Mouse (Mus musculus) stomach, postnatal 0 days (tissue): ENCODE measurements around the gene Cisd1.

Experiments used
- CTCF ChIP-seq: IDR thresholded peaks from 2 replicates; pipeline ENCODE4 v1.5.1; 2016; ENCODE audit warnings: antibody characterized with exemption, low read depth, mild to moderate bottlenecking, moderate library complexity
- EP300 ChIP-seq: optimal IDR thresholded peaks from 2 replicates; pipeline ENCODE3; 2016; ENCODE audit warnings: antibody characterized with exemption

DNA sequence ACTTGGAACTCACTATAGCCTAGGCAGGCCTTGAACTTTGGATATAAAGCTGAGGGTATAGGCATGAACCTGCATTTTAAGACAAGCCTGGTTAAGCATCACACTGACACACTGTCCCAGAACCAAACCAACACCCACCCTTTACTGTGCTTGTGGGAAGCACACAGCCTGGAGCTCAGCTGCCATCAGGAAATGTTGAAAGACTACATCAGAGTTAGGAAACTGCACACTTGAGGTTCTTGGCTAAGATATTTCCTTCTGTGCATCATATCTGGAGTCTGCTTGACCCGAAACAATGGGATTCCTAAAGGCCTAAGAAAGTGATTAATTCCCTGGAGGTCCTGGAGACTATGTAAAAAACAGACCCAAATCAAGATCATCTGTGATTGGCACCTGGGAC is 4.5 kb upstream of the Cisd1 start:
- no peak for TF ChIP-seq CTCF
- TF ChIP-seq EP300, result no peak
